Mouse (Mus musculus) E14TG2a.4 (cell line): ENCODE measurements at regions not wholly inside any gene's neighbourhood (a gene's known extent, or its start where the extent isn't known, plus 50 kb on each side); places are given as distances from the start of the nearest gene placed in this dataset.

Experiments
- CTCF ChIP-seq: conservative IDR thresholded peaks from 2 replicates; pipeline ENCODE4 v1.5.1; 2014; ENCODE audit warnings: low read length
- NANOG ChIP-seq: IDR thresholded peaks from 2 replicates; pipeline ENCODE4 v1.6.1; 2014; ENCODE audit warnings: borderline replicate concordance, low read length, mixed read lengths
- POU5F1 ChIP-seq: IDR thresholded peaks from 2 replicates; pipeline ENCODE4 v1.6.1; 2014; ENCODE audit warnings: low read length, borderline replicate concordance

GRCm38 (mm10) chr15:54177791-54178190 is 293.1 kb downstream of the Gm7489 start:
- TF ChIP-seq CTCF = no peak
- TF ChIP-seq NANOG = no peak
- no peak for TF ChIP-seq POU5F1
